ENCODE assay signal across 9 mouse cellular contexts in genomic region chr8:84065037-84065436, GRCm38 (mm10). TPM values are rescaled to one million over a fixed set of nuclear protein-coding genes. Genes with fewer than 3 reads are reported as not detected.
DNase-seq lines count a peak whose midpoint lies in the region; ATAC-seq lines count a peak whose summit lies in the region.
"Had no signal": no experiment of that assay in that cellular context is flagged by ENCODE, and none has a peak within 500 bp of the region (broad histone marks: within the 10 kb centered on the region; RNA-seq: fewer than 3 reads in every experiment).

Gm10643 (minus strand) TSS chr8:84065137.

- H3K4me1 ChIP-seq in heart, embryonic 10.5 days = peaks cover 26% of the 10 kb centered on the region
- H3K4me1 ChIP-seq in forebrain, embryonic 12.5 days = peaks cover 25% of the 10 kb centered on the region
- H3K4me1 ChIP-seq in liver, embryonic 13.5 days (replicated peaks) = peaks cover 55% of the 10 kb centered on the region

- H3K27me3 ChIP-seq in heart, embryonic 10.5 days (ENCODE audit: insufficient read depth, poor library complexity, severe bottlenecking) = no peaks in the 10 kb centered on the region
- H3K27me3 ChIP-seq in forebrain, embryonic 12.5 days = no peaks in the 10 kb centered on the region
- H3K27me3 ChIP-seq in liver, embryonic 13.5 days = no peaks in the 10 kb centered on the region

- 85% methylated on average over 1 of the region's 1 CpGs for WGBS in heart, embryonic 10.5 days
- 100% methylated on average over 1 of the region's 1 CpGs for WGBS in forebrain, embryonic 12.5 days
- 74% methylated on average over 1 of the region's 1 CpGs for WGBS in liver, embryonic 13.5 days (ENCODE audit: insufficient replicate concordance)

- H3K4me3 ChIP-seq in heart, embryonic 10.5 days = peak within 1 kb of the TSS; percentile 92
- peak within 1 kb of the TSS; percentile 78 for H3K4me3 ChIP-seq in forebrain, embryonic 12.5 days (replicated peaks)
- H3K4me3 ChIP-seq in liver, embryonic 13.5 days (replicated peaks) = peak within 1 kb of the TSS; percentile 89

- no peaks in the 10 kb centered on the region for H3K9me3 ChIP-seq in heart, embryonic 10.5 days
- no peaks in the 10 kb centered on the region for H3K9me3 ChIP-seq in forebrain, embryonic 12.5 days
- H3K9me3 ChIP-seq in liver, embryonic 13.5 days (replicated peaks) = no peaks in the 10 kb centered on the region

- H3K9ac ChIP-seq in forebrain, embryonic 12.5 days = peak within 1 kb of the TSS; percentile 68
- H3K9ac ChIP-seq in liver, embryonic 13.5 days = peak within 1 kb of the TSS; percentile 84

- peak within 1 kb of the TSS; percentile 73 for H3K4me2 ChIP-seq in forebrain, embryonic 12.5 days
- H3K4me2 ChIP-seq in liver, embryonic 13.5 days = peak within 1 kb of the TSS; percentile 92

- no peaks in the 10 kb centered on the region for H3K36me3 ChIP-seq in heart, embryonic 10.5 days
- H3K36me3 ChIP-seq in forebrain, embryonic 12.5 days (replicated peaks) = no peaks in the 10 kb centered on the region
- H3K36me3 ChIP-seq in liver, embryonic 13.5 days = no peaks in the 10 kb centered on the region

- peak within 1 kb of the TSS; percentile 98 for H3K27ac ChIP-seq in heart, embryonic 10.5 days
- peak within 1 kb of the TSS; percentile 76 for H3K27ac ChIP-seq in forebrain, embryonic 12.5 days
- H3K27ac ChIP-seq in liver, embryonic 13.5 days = peak within 1 kb of the TSS; percentile 98

- ATAC-seq in forebrain, embryonic 12.5 days (ENCODE audit: low FRiP score) = no peak
- ATAC-seq in liver, embryonic 13.5 days (ENCODE audit: low read depth) = no peak
- no peak for ATAC-seq in frontal cortex, adult (ENCODE audit: low TSS enrichment)

- no peak for DNase-seq in heart, embryonic 10.5 days (ENCODE audit: low spot score)
- no peak for DNase-seq in heart, adult 8-10 months (ENCODE audit: low spot score)
- peak; percentile 25 for DNase-seq in A20 (ENCODE audit: low read depth, low spot score)
- no peak for DNase-seq in liver, embryonic 13.5 days
- DNase-seq in spleen, adult 18-20 months = no peak
- DNase-seq in embryo, embryonic 9.5 days (ENCODE audit: extremely low spot score) = no peak
- DNase-seq: cerebellum, adult 9-11 months had no signal

RNA-seq across cellular contexts. Expression of gene Gm10643, which starts in this region (rescaled TPM):
- polyA plus RNA-seq in heart, embryonic 10.5 days (2016; fragmentation: Nextera tagmentation; extraction: Ambion mirVana) = 1.0 and 1.4 TPM in 2 replicates
- 1 to 10 TPM; 4.6 to 7.5 (median 5.4) TPM for total RNA-seq in heart, adult 8-10 months (2022)
- 2.2 and 2.4 TPM in 2 replicates for polyA plus RNA-seq in forebrain, embryonic 12.5 days (2016; fragmentation: Nextera tagmentation; extraction: Ambion mirVana)
- 0.12 and 0.14 TPM in 2 replicates for polyA plus RNA-seq in liver, embryonic 13.5 days (2015; fragmentation: Nextera tagmentation; extraction: Ambion mirVana)
